Mouse (Mus musculus) gastrocnemius, adult 18-20 months (tissue): ENCODE measurements around the gene Armh3. TPM values are rescaled to one million over a fixed set of nuclear protein-coding genes. Genes with fewer than 3 reads are reported as not detected.

Experiments used
- DNase-seq: peaks from one replicate; pipeline ENCODE4 v3.0.0; 2021; ENCODE audit warnings: low spot score
- long read RNA-seq, 2 experiments: library from polyadenylated mRNA; stranded (forward); transcript quantifications; one replicate each; pipeline ENCODE4 v2.0.0; 2021
- total RNA-seq, 2 experiments: library from RNA; stranded (reverse); gene quantifications; 2 replicates each; pipeline ENCODE4 v1.2.3; 2021

Gene Armh3
- total RNA-seq: 10 to 100 TPM; 11.9 to 12.6 TPM
- long read RNA-seq, experiment 1, transcript Armh3-201 (26 exons, 3,676 nt): major isoform, 9 of 14 reads
- long read RNA-seq, experiment 1, partial matches to known transcripts: 1 of 14 reads
- long read RNA-seq, experiment 1, other reads (novel, unspliced or antisense): 4 of 14 reads
- long read RNA-seq, experiment 2, partial matches to known transcripts: 4 of 9 reads
- long read RNA-seq, experiment 2, other reads (novel, unspliced or antisense): 1 of 9 reads

- peak; percentile 93 for DNase-seq
Measured at GRCm38 (mm10) chr19:45997785-45998693, at the start of gene Armh3. Gene Armh3 (minus strand): TSS chr19:45998488.

GRCm38 (mm10) chr19:46047426-46047825 is 49.1 kb upstream of the Armh3 start:
- no peak for DNase-seq

- DNase-seq: no peak
Measured at GRCm38 (mm10) chr19:46046621-46047025, 48.3 kb upstream of the Armh3 start.

GRCm38 (mm10) chr19:46045696-46046311 is 47.5 kb upstream of the Armh3 start:
- DNase-seq: peak; percentile 63

GRCm38 (mm10) chr19:46044993-46045695 is 46.9 kb upstream of the Armh3 start, which contains the start of gene Ldb1:
Gene Ldb1 (minus strand): TSS chr19:46045214.
- DNase-seq: peak; percentile 86

GRCm38 (mm10) chr19:46044271-46044992 is 46.1 kb upstream of the Armh3 start, which contains the start of gene Pprc1:
Gene Pprc1 (plus strand): TSS chr19:46044886.
- DNase-seq: peak; percentile 65

- peak; percentile 45 for DNase-seq
Measured at GRCm38 (mm10) chr19:46043380-46043779, 45.1 kb upstream of the Armh3 start.

- no peak for DNase-seq
Measured at GRCm38 (mm10) chr19:46042476-46043011, 44.3 kb upstream of the Armh3 start.

GRCm38 (mm10) chr19:46041933-46042475 is 43.7 kb upstream of the Armh3 start:
- peak; percentile 62 for DNase-seq

GRCm38 (mm10) chr19:46041299-46041932 is 43.1 kb upstream of the Armh3 start:
- DNase-seq: no peak

GRCm38 (mm10) chr19:46040149-46040902 is 42.0 kb upstream of the Armh3 start:
- no peak for DNase-seq

- peak; percentile 77 for DNase-seq
Measured at GRCm38 (mm10) chr19:46039478-46039877, 41.2 kb upstream of the Armh3 start.

- no peak for DNase-seq
Measured at GRCm38 (mm10) chr19:46038851-46039260, 40.6 kb upstream of the Armh3 start.

GRCm38 (mm10) chr19:46037925-46038850 is 39.9 kb upstream of the Armh3 start:
- no peak for DNase-seq

- DNase-seq: no peak
Measured at GRCm38 (mm10) chr19:46037243-46037924, 39.1 kb upstream of the Armh3 start.

- DNase-seq: no peak
Measured at GRCm38 (mm10) chr19:46036477-46037242, 38.4 kb upstream of the Armh3 start.
